Mouse (Mus musculus): ENCODE data around the gene Tbata.

Gene Tbata

GRCm38 (mm10) chr10:61171654-61172053 is at the start of gene Tbata:
Tbata (plus strand) TSS chr10:61171954.
- DNase-seq (ENCODE audit: low read depth, low spot score): no peak

- DNase-seq (ENCODE audit: low read depth, low spot score): no peak
These were observed 48.4 kb upstream of the Tbata start for GRCm38 (mm10) chr10:61123276-61123913.

- no peak for DNase-seq (ENCODE audit: low read depth, low spot score)
These were observed 47.3 kb upstream of the Tbata start for GRCm38 (mm10) chr10:61124462-61124861.

GRCm38 (mm10) chr10:61128701-61129365 is 42.9 kb upstream of the Tbata start:
- DNase-seq (ENCODE audit: low read depth, low spot score): no peak

GRCm38 (mm10) chr10:61130959-61131358 is 40.8 kb upstream of the Tbata start:
- DNase-seq (ENCODE audit: low read depth, low spot score): no peak

- no peak for DNase-seq (ENCODE audit: low read depth, low spot score)
These were observed 37.7 kb upstream of the Tbata start for GRCm38 (mm10) chr10:61134041-61134440.

GRCm38 (mm10) chr10:61135226-61135839 is 36.4 kb upstream of the Tbata start:
- DNase-seq (ENCODE audit: low read depth, low spot score): no peak

- no peak for DNase-seq (ENCODE audit: low read depth, low spot score)
These were observed 34.2 kb upstream of the Tbata start for GRCm38 (mm10) chr10:61137567-61137966.

- DNase-seq (ENCODE audit: low read depth, low spot score): no peak
These were observed 28.4 kb upstream of the Tbata start for GRCm38 (mm10) chr10:61143343-61143742.

GRCm38 (mm10) chr10:61145766-61146118 is 26.0 kb upstream of the Tbata start:
- DNase-seq (ENCODE audit: low read depth, low spot score): no peak

GRCm38 (mm10) chr10:61146119-61146806 is 25.5 kb upstream of the Tbata start:
- DNase-seq (ENCODE audit: low read depth, low spot score): peak; percentile 27

- DNase-seq (ENCODE audit: low read depth, low spot score): no peak
These were observed 25.0 kb upstream of the Tbata start for GRCm38 (mm10) chr10:61146807-61147156.

- DNase-seq (ENCODE audit: low read depth, low spot score): peak; percentile 82
These were observed 24.4 kb upstream of the Tbata start, which contains the start of gene Sgpl1 for GRCm38 (mm10) chr10:61147157-61148040. Sgpl1 (minus strand) TSS chr10:61147703.

GRCm38 (mm10) chr10:61149476-61149875 is 22.3 kb upstream of the Tbata start:
- DNase-seq (ENCODE audit: low read depth, low spot score): no peak

GRCm38 (mm10) chr10:61150616-61151015 is 21.1 kb upstream of the Tbata start:
- DNase-seq (ENCODE audit: low read depth, low spot score): no peak

GRCm38 (mm10) chr10:61152131-61152530 is 19.6 kb upstream of the Tbata start:
- DNase-seq (ENCODE audit: low read depth, low spot score): no peak

- no peak for DNase-seq (ENCODE audit: low read depth, low spot score)
These were observed 16.1 kb upstream of the Tbata start for GRCm38 (mm10) chr10:61155611-61156010.

- DNase-seq (ENCODE audit: low read depth, low spot score): no peak
These were observed 15.3 kb upstream of the Tbata start for GRCm38 (mm10) chr10:61156453-61156852.

- DNase-seq (ENCODE audit: low read depth, low spot score): no peak
These were observed 13.2 kb upstream of the Tbata start for GRCm38 (mm10) chr10:61158594-61158993.

- no peak for DNase-seq (ENCODE audit: low read depth, low spot score)
These were observed 11.7 kb upstream of the Tbata start for GRCm38 (mm10) chr10:61160089-61160488.

- peak; percentile 74 for DNase-seq (ENCODE audit: low read depth, low spot score)
These were observed 11.1 kb upstream of the Tbata start for GRCm38 (mm10) chr10:61160671-61161070.
